Mouse (Mus musculus) forebrain, embryonic 12.5 days (tissue): ENCODE data around the gene Galnt10. TPM values are rescaled to one million over a fixed set of nuclear protein-coding genes. Genes with fewer than 3 reads are reported as not detected.

Experiments used
- ATAC-seq: fragments of 200-750 bp; cut with Nextera tagmentation; 2 replicates; pipeline ENCODE4 v1.8.0; 2017; ENCODE audit warnings: moderate TSS enrichment; ENCODE audit not compliant: low FRiP score
- H3K27ac ChIP-seq: fragments of 300-500 bp; sonication (generic); 2 replicates; pipeline ENCODE4 v1.5.1; 2016; ENCODE audit warnings: mild to moderate bottlenecking
- H3K27me3 ChIP-seq: fragments of 300-500 bp; sonication (generic); 2 replicates; pipeline ENCODE4 v1.6.1; 2016; ENCODE audit warnings: mild to moderate bottlenecking
- H3K36me3 ChIP-seq: fragments of 300-500 bp; sonication (generic); replicated peaks from 2 replicates; pipeline ENCODE4 v1.6.1; 2016; ENCODE audit warnings: mild to moderate bottlenecking
- H3K4me1 ChIP-seq: fragments of 300-500 bp; sonication (generic); 2 replicates; pipeline ENCODE4 v1.6.1; 2016
- H3K4me2 ChIP-seq: fragments of 300-500 bp; sonication (generic); 2 replicates; pipeline ENCODE4 v1.6.1; 2016; ENCODE audit warnings: mild to moderate bottlenecking, moderate library complexity
- H3K4me3 ChIP-seq: fragments of 300-500 bp; sonication (generic); replicated peaks from 2 replicates; pipeline ENCODE4 v1.5.1; 2016; ENCODE audit warnings: mild to moderate bottlenecking
- H3K9ac ChIP-seq: fragments of 300-500 bp; sonication (generic); 2 replicates; pipeline ENCODE4 v1.6.1; 2016; ENCODE audit warnings: mild to moderate bottlenecking
- H3K9me3 ChIP-seq: fragments of 300-500 bp; sonication (generic); 2 replicates; pipeline ENCODE4 v1.6.1; 2016
- WGBS: fragments of 180-500 bp; shearing (Covaris S2); methylation state at CpG from one replicate; pipeline ENCODE4 v1.1.7; 2016; 5-methylcytosine and 5-hydroxymethylcytosine counted together
- polyA plus RNA-seq: library from polyadenylated mRNA; unstranded; fragments of >200 nt; fragmentation: Nextera tagmentation; extraction: Ambion mirVana; gene quantifications from 2 replicates; pipeline ENCODE4 v1.2.1, GENCODE M21; 2016

Galnt10 gene
- polyA plus RNA-seq, 1 experiment from 2014 or later, result 16.8 TPM

DNA sequence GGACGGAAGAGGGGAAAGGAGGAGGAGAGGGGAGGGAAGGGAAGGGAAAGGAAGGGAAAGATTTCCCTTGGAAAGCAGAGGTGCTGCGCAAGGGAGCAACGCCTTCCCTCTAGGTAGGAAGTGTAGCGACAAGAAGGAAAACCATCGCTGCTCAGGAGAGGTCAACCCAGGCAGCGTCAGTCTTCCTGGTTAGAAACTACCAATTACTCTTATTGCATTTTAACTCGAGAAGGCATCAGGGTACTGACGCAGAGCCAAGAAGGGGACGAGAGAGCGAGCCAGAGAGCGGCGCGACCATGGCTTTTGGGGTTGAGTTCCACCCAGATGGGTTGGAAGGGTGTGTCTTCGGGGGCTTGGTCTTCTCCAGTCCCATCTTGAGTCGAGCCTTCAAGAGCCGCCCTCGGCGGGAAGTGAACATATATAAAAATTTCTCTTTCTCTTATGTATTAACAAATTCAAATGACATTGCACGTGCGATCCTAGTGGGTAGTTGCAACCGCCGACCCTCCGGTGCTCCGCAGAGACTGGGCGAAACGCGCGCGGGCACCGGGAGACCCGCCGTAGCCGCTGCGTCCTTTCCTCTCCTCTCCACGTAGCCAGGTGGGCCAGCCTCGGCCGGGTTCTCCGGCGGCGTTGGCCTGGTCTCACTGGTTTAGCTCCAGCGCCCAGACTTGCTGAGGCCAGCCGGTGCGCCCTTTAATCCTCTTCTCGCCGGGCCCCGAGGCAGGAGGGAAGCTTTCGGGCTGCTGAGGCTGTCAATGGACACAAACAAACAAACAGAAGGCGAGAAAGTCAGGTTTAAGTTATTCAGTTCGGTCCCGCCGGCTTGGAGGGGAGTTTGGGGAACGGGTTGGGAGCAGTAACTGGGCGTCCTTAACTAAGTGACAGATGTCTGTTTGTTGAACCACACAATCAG lies 184.0 kb downstream of the Galnt10 start:
- WGBS, result 1% methylated on average over 53 of the region's 53 CpGs
- H3K9ac ChIP-seq, result no peak overlapping the region
- no peaks in the 10 kb centered on the region for H3K9me3 ChIP-seq
- ATAC-seq, result no peak
- H3K27me3 ChIP-seq, result peaks cover 92% of the 10 kb centered on the region
- 0 out of 2 replicates have a peak overlapping the region, but pooled peaks have one; percentile 13 for H3K4me3 ChIP-seq
- no peaks in the 10 kb centered on the region for H3K36me3 ChIP-seq
- no peak overlapping the region for H3K27ac ChIP-seq
- H3K4me2 ChIP-seq, result peak overlapping the region; percentile 25; the same call in 1 of the 2 replicates
- H3K4me1 ChIP-seq, result peaks cover 29% of the 10 kb centered on the region

DNA sequence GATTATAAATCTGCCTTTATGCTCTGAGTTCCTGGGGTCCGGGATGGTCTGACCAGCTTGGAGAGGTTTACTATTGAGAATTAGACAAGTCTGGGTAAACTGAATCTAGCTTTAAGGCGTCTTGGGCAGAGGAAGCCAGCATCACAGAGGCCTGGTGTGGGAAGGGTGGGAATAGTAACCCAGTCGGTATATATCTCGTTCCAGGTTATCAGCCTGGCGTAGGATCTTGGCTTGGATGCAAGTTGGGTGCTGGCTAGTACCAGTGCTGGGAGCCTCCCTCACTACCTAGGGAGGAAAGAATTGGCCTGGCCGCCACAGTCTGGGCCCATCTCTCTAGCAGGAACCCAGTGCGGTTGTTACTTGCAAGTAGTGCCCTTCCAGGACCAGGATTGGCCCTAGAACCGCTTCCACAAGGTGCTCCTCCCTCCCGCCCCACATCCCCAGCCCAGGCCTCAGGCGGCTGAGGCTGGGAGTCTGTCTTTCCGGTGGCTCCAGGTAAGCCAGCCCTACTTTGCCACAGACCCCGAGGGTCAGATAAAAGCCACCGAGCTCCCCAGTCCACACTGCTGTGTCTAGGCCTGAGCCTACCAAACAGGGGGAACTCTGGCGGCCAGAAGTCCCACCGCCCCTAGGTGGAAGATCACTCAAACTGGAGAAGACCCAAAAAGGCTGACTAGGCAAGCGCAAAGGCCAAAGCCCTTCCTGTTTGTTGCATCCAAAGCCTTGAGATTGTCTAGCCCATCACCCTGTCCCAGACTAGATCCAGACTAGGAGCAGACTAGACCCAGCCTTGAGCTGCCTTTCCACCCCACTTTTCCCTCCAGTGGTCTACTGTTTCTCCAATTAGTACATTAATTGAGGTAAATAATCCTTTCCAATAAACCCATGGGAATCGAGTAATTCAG lies 184.9 kb downstream of the Galnt10 start:
- peaks cover 94% of the 10 kb centered on the region for H3K27me3 ChIP-seq
- H3K4me1 ChIP-seq, result peaks cover 29% of the 10 kb centered on the region
- H3K9ac ChIP-seq, result no peak overlapping the region

DNA sequence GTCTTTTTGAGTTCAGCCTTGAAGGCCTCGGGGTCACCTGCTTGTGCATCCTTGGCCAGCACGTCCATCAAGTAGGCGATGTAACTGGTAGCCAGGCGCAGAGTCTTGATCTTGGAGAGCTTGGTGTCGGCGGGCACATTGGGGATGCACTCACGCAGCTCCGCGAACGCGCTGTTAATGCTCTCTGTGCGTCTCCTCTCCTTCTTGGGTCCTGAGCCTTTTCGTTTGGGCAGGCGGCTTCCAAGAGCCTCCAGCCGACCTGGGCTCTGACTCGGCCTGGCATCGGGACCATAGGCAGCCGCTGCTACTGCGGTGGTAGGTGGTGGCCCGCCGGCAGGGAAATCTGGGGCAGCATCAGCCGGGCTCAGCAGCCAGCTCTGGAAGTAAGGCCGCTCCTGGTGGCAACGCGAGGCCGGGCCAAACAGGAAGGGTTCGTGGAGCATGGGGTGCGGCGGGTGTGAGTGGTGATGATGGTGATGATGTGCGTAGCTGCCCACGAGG lies 186.1 kb downstream of the Galnt10 start:
- Histone ChIP-seq H3K4me3 (no peak overlapping the region; the same call in 1 of the 2 replicates), H3K36me3 (no peaks in the 10 kb centered on the region), H3K27ac (no peak overlapping the region), H3K9ac (no peak overlapping the region), H3K4me2 (no peak overlapping the region), H3K4me1 (peaks cover 29% of the 10 kb centered on the region), H3K27me3 (peaks cover 98% of the 10 kb centered on the region), H3K9me3 (no peaks in the 10 kb centered on the region)
- ATAC-seq, result no peak
- WGBS, result 1% methylated on average over 31 of the region's 31 CpGs

More for the DNA sequence above, 184.9 kb downstream of the Galnt10 start:
- Histone ChIP-seq H3K27ac (no peak overlapping the region), H3K4me2 (no peak overlapping the region), H3K4me3 (no peak overlapping the region), H3K9me3 (no peaks in the 10 kb centered on the region), H3K36me3 (no peaks in the 10 kb centered on the region)
- ATAC-seq, result no peak
- 7% methylated on average over 17 of the region's 17 CpGs for WGBS

DNA sequence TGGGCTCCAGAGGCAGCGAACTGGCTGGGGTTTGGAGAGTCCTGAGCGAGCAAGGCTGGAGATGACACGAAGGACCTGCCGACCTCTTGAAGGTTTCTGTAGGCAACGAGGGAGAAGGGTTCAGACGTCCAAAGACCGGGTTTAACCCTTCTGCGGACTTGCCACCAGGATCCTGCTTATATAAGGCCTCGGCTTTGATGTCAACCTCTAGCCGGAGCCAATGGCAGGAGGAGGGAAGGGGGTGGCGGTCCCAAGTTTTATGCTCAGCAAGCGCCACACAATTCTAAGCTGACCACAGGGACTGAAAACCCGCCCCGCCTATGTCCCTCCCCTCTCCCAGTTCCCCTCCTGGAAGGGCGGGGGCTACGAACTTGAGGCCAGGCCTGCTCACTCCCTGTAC lies 186.6 kb downstream of the Galnt10 start:
- no peaks in the 10 kb centered on the region for H3K9me3 ChIP-seq
- no peak overlapping the region for H3K4me3 ChIP-seq
- WGBS, result 2% methylated on average over 16 of the region's 16 CpGs
- H3K27ac ChIP-seq, result no peak overlapping the region
- H3K4me2 ChIP-seq, result no peak overlapping the region
- H3K4me1 ChIP-seq, result peaks cover 29% of the 10 kb centered on the region
- H3K9ac ChIP-seq, result no peak overlapping the region
- H3K36me3 ChIP-seq, result no peaks in the 10 kb centered on the region
- no peak for ATAC-seq
- H3K27me3 ChIP-seq, result peaks cover 98% of the 10 kb centered on the region

GRCm38 (mm10) chr11:57832552-57833201 lies 187.4 kb downstream of the Galnt10 start, which contains the start of gene Hand1:
Hand1 (minus strand) TSS chr11:57832818.
- H3K9me3 ChIP-seq, result no peaks in the 10 kb centered on the region
- H3K4me3 ChIP-seq, result no peak within 1 kb of the TSS
- H3K27me3 ChIP-seq, result peaks cover 98% of the 10 kb centered on the region
- WGBS, result 2% methylated on average over 23 of the region's 23 CpGs
- no peaks in the 10 kb centered on the region for H3K36me3 ChIP-seq
- no peak for ATAC-seq
- H3K9ac ChIP-seq, result no peak within 1 kb of the TSS
- H3K4me1 ChIP-seq, result peaks cover 26% of the 10 kb centered on the region
- H3K4me2 ChIP-seq, result no peak within 1 kb of the TSS
- H3K27ac ChIP-seq, result no peak within 1 kb of the TSS

DNA sequence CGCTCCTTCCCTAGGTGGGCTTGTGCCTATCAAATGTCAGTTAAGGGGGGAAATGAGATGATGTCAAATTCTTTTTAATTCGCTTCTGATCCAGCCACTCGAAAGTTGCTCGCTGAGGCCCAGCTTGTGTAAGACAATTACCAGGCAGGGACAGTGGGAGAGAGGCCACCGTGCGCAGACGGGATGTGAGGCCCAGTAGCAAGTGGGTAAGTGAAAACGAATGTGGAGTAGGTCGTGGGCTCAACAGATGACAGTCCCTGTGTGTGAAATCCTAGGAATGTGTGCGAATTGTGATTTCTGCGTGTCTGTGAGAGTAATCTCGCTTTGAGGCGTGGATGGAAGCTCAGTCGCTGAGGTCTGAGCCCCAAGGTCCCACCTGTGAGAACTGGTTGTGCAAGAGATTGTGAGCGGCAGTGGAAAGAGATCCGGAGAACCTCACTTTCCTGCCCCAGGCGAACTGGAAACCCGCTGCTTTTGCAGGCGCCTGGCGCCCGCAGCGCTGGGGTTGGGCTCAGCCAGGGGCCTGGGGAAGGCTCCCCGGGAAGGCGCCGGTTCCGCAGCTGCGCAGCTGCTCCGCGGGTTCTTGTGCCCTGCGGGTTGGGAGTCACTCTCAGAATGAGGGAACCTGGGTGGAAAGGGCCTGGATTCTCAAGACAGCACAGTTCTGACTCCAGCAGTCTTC lies 188.2 kb downstream of the Galnt10 start:
- H3K9me3 ChIP-seq, result no peaks in the 10 kb centered on the region
- H3K4me1 ChIP-seq, result peaks cover 19% of the 10 kb centered on the region
- H3K27ac ChIP-seq, result no peak overlapping the region
- H3K9ac ChIP-seq, result no peak overlapping the region
- 1% methylated on average over 30 of the region's 30 CpGs for WGBS
- H3K4me2 ChIP-seq, result no peak overlapping the region
- H3K27me3 ChIP-seq, result peaks cover 98% of the 10 kb centered on the region
- no peaks in the 10 kb centered on the region for H3K36me3 ChIP-seq
- H3K4me3 ChIP-seq, result no peak overlapping the region
- no peak for ATAC-seq

DNA sequence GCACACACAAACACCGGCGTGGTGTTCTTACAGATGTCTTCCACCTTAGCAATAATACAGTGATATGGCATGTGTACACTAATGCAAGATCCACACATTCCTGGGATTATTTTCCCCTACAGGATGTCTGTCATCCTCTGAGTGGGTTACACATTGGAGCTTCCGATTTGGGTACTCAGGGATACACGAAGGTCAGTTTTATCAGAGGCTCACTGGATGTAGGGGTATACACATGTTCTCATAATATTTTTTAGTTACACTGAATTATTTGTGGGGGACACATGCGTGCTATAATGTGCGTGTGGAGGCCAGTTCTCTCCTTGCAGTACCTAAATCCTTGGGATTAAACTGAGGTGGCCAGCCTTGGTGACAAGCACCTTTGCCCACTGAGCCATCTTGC lies 188.8 kb downstream of the Galnt10 start:
- WGBS, result 8% methylated on average over 6 of the region's 6 CpGs
- no peak overlapping the region for H3K9ac ChIP-seq
- ATAC-seq, result no peak
- H3K4me1 ChIP-seq, result peaks cover 14% of the 10 kb centered on the region
- H3K9me3 ChIP-seq, result no peaks in the 10 kb centered on the region
- H3K27me3 ChIP-seq, result peaks cover 98% of the 10 kb centered on the region
- H3K36me3 ChIP-seq, result no peaks in the 10 kb centered on the region
- H3K4me2 ChIP-seq, result no peak overlapping the region
- H3K27ac ChIP-seq, result no peak overlapping the region
- no peak overlapping the region for H3K4me3 ChIP-seq

DNA sequence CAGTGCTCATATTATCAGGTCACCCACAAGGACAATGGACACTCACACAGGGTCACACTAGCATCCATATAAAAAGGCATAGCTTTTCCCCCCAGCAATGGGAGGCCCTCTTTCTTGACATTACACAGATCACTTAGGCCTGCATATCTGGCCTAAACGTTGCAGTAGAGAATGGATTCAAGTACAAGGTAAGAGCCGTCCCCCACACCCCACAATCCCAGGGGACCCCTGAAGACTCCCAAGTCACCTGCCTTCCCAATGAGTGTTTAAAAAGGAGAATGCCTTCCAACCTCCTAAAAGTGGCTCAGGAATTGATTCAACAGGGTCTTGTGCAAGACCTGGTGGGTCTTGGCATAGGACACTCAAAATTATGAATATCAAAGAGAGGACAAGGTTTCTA lies 190.1 kb downstream of the Galnt10 start:
- no peak for ATAC-seq
- Histone ChIP-seq H3K36me3 (no peaks in the 10 kb centered on the region), H3K27me3 (peaks cover 98% of the 10 kb centered on the region), H3K27ac (no peak overlapping the region), H3K4me3 (no peak overlapping the region), H3K9me3 (no peaks in the 10 kb centered on the region), H3K4me1 (peaks cover 9% of the 10 kb centered on the region; the same call in 1 of the 2 replicates), H3K4me2 (no peak overlapping the region), H3K9ac (no peak overlapping the region)
- 1% methylated on average over 2 of the region's 2 CpGs for WGBS

GRCm38 (mm10) chr11:57835931-57836330 lies 190.7 kb downstream of the Galnt10 start:
- WGBS, result 10% methylated on average over 3 of the region's 3 CpGs
- Histone ChIP-seq H3K4me1 (peaks cover 13% of the 10 kb centered on the region; the same call in 1 of the 2 replicates), H3K4me2 (no peak overlapping the region), H3K36me3 (no peaks in the 10 kb centered on the region), H3K27me3 (peaks cover 98% of the 10 kb centered on the region), H3K9ac (no peak overlapping the region), H3K9me3 (no peaks in the 10 kb centered on the region), H3K4me3 (no peak overlapping the region), H3K27ac (no peak overlapping the region)
- ATAC-seq, result no peak

DNA sequence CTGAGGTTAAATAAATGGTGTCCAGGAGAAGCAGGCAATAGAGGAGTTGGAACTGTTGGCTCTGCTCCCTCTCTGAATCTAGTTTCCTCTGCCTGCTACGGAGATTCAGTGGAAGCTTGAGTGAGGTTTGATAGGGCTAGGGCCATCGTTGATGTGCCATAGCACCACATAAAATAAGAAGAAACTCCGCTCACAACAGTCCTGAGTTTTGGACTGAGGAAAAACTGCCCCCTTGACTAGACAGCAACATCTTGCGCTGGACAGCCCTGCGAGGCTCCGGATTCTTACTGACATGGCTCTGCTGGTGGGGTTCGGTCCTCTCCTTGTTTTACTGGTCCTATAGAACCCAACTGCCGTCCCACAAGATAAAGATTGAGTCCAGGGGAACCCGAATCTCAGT lies 191.2 kb downstream of the Galnt10 start:
- no peak for ATAC-seq
- H3K4me2 ChIP-seq, result no peak overlapping the region
- H3K4me1 ChIP-seq, result peaks cover 14% of the 10 kb centered on the region; the same call in 1 of the 2 replicates
- H3K9ac ChIP-seq, result no peak overlapping the region
- no peak overlapping the region for H3K27ac ChIP-seq
- H3K9me3 ChIP-seq, result no peaks in the 10 kb centered on the region
- H3K27me3 ChIP-seq, result peaks cover 98% of the 10 kb centered on the region
- no peaks in the 10 kb centered on the region for H3K36me3 ChIP-seq
- H3K4me3 ChIP-seq, result no peak overlapping the region
- WGBS, result 3% methylated on average over 9 of the region's 9 CpGs
